Mouse (Mus musculus) midbrain, embryonic 14.5 days (tissue): Measurements from ENCODE around the gene Creb3l1. TPM values are rescaled to one million over a fixed set of nuclear protein-coding genes. Genes with fewer than 3 reads are reported as not detected.
A peak's percentile ranks its signal among the peaks of the same experiment; 100 is the strongest.

ENCODE experiments used
- ATAC-seq: fragments of 200-750 bp; cut with Nextera tagmentation; 2 replicates; pipeline ENCODE4 v1.8.0; 2017; ENCODE audit warnings: moderate number of reproducible peaks, moderate library complexity; ENCODE audit not compliant: low FRiP score, low TSS enrichment
- DNase-seq: peaks from one replicate; pipeline ENCODE4 v3.0.0-alpha.2; 2015
- H3K27ac ChIP-seq: fragments of 300-500 bp; sonication (generic); replicated peaks from 2 replicates; pipeline ENCODE4 v1.5.1; 2014; ENCODE audit warnings: mild to moderate bottlenecking, low read depth, low read length, moderate library complexity
- H3K27me3 ChIP-seq: fragments of 300-500 bp; sonication (generic); 2 replicates; pipeline ENCODE4 v1.6.1; 2014; ENCODE audit warnings: low read length, control low read depth, mixed read lengths; ENCODE audit not compliant: control insufficient read depth, insufficient read depth
- H3K36me3 ChIP-seq: fragments of 300-500 bp; sonication (generic); 2 replicates; pipeline ENCODE4 v1.6.1; 2014; ENCODE audit warnings: low read length, control low read depth; ENCODE audit not compliant: control insufficient read depth, insufficient read depth
- H3K4me1 ChIP-seq: fragments of 300-500 bp; sonication (generic); 2 replicates; pipeline ENCODE4 v1.6.1; 2014; ENCODE audit warnings: mild to moderate bottlenecking, antibody characterized with exemption, low read length, control low read depth; ENCODE audit not compliant: control insufficient read depth, insufficient read depth
- H3K4me2 ChIP-seq: fragments of 300-500 bp; sonication (generic); 2 replicates; pipeline ENCODE4 v1.6.1; 2014; ENCODE audit warnings: mild to moderate bottlenecking, low read length, moderate library complexity
- H3K4me3 ChIP-seq: fragments of 300-500 bp; sonication (generic); replicated peaks from 2 replicates; pipeline ENCODE4 v1.5.1; 2014; ENCODE audit warnings: low read depth, low read length
- H3K9ac ChIP-seq: fragments of 300-500 bp; sonication (generic); replicated peaks from 2 replicates; pipeline ENCODE4 v1.6.1; 2014; ENCODE audit warnings: mild to moderate bottlenecking, low read length, moderate library complexity
- H3K9me3 ChIP-seq: fragments of 300-500 bp; sonication (generic); 2 replicates; pipeline ENCODE4 v1.6.1; 2016; ENCODE audit warnings: low read length, control low read depth, mixed read lengths; ENCODE audit not compliant: control insufficient read depth
- WGBS: fragments of 180-500 bp; shearing (Covaris S2); extraction: QIAGEN DNeasy Blood & Tissue Kit; methylation state at CpG from one replicate; pipeline ENCODE4 v1.1.7; 2014; 5-methylcytosine and 5-hydroxymethylcytosine counted together
- polyA plus RNA-seq: library from polyadenylated mRNA; unstranded; fragments of >200 nt; fragmentation: Nextera tagmentation; extraction: Ambion mirVana; gene quantifications from 2 replicates; pipeline ENCODE4 v1.2.1, GENCODE M21; 2014

Creb3l1 gene
- polyA plus RNA-seq, 1 experiment from 2014 or later, result 2.0 TPM

DNA sequence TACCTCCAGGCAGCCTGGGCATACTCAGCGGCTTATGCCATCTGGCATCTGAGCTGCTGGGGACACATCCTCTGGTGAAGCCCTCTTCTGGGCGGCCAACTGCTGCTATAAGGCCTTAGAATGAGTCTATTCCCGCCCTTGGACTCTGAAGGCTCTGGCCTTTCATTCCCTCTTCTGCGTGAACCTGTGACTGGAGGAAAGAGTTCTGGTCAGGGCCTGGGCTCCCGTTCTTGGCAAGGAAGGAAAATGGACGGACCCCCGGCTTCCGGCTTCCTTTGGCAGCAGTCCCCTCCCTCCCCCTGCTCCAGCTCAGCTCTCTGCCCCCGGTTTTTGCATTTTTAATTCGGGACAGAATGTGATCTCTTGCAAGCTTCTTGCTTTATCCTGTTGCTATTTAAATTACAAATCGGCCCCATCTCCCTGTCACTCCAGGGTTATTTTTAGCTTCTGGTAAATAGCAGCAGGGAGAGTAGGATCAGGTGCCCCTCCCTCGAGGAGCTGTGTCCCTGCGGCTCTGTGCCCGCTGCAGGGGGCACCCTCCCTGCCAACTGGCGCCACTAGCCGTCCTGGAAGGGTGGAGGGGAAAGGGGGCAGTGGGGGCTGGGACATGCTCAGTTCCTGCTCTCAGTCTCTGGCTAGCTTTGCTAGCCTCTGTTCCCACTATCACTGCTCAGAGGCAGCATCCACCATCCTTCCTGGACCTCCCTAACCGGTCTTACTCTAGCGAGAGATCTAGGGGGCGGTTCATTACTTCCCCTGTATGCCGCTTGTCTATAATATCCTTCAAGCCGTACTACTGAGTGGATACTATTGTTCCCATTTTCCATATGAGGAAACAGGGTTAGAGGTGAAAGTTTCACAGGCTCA is 52.8 kb downstream of the Creb3l1 start:
- peak overlapping the region; percentile 26 for H3K9ac ChIP-seq
- ATAC-seq, result peak; percentile 49; the same call in 1 of the 2 replicates
- no peaks in the 10 kb centered on the region for H3K9me3 ChIP-seq
- DNase-seq, result peak; percentile 61
- H3K4me3 ChIP-seq, result no peak overlapping the region
- peaks cover 29% of the 10 kb centered on the region for H3K27me3 ChIP-seq
- peaks cover 25% of the 10 kb centered on the region for H3K4me1 ChIP-seq
- peak overlapping the region; percentile 49; the same call in 1 of the 2 replicates for H3K27ac ChIP-seq
- no peaks in the 10 kb centered on the region for H3K36me3 ChIP-seq
- 13% methylated on average over 21 of the region's 21 CpGs for WGBS
- peak overlapping the region; percentile 41 for H3K4me2 ChIP-seq

DNA sequence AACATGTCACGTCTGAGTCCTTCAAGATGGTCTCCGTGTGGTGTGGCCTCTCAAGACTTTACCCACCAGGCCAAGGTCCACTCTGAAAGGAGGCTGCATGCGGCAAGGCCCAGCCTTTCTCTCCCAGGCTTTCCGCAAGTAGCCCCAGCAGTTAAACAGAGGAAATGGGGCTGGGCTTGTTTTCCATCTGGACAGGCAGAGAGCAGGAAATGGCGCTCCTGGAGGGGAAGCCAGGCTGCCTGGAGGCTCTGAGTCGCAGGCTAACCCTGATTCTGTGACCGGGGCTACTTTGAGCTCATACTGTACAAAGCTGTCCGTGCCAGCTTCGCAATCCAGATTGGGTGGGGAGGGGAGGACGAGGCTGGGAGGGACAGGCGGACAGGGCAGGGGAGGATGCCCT is 56.3 kb downstream of the Creb3l1 start:
- ATAC-seq (no peak), DNase-seq (no peak)
- Histone ChIP-seq H3K9ac (no peak overlapping the region), H3K4me2 (no peak overlapping the region), H3K27me3 (no peaks in the 10 kb centered on the region), H3K36me3 (no peaks in the 10 kb centered on the region), H3K27ac (no peak overlapping the region), H3K4me3 (no peak overlapping the region), H3K4me1 (peaks cover 17% of the 10 kb centered on the region), H3K9me3 (no peaks in the 10 kb centered on the region)
- 73% methylated on average over 11 of the region's 11 CpGs for WGBS

DNA sequence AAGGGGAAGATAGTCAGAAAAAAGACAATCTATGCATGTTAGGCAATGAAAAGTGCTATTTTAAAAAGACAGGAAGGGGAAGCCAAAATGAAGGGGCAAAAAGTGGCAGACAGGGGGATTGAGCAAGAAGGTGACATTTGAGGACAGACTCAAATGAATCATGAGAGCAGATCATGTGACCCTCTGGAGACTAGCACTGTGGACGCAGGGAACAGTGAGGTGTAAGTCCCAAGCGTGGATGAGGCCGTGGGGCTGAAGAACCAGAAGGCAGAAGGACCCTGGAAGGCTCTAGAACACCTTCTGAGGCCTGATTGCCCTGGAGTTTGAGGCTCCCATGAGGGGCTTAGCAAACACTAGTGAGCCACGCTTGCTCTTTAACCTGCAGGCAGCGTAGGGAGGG is 57.9 kb downstream of the Creb3l1 start:
- 86% methylated on average over 5 of the region's 5 CpGs for WGBS
- Histone ChIP-seq H3K9ac (no peak overlapping the region), H3K9me3 (no peaks in the 10 kb centered on the region), H3K4me2 (no peak overlapping the region), H3K27ac (no peak overlapping the region), H3K4me1 (peaks cover 18% of the 10 kb centered on the region), H3K27me3 (no peaks in the 10 kb centered on the region), H3K4me3 (no peak overlapping the region), H3K36me3 (no peaks in the 10 kb centered on the region)
- ATAC-seq (no peak), DNase-seq (no peak)

DNA sequence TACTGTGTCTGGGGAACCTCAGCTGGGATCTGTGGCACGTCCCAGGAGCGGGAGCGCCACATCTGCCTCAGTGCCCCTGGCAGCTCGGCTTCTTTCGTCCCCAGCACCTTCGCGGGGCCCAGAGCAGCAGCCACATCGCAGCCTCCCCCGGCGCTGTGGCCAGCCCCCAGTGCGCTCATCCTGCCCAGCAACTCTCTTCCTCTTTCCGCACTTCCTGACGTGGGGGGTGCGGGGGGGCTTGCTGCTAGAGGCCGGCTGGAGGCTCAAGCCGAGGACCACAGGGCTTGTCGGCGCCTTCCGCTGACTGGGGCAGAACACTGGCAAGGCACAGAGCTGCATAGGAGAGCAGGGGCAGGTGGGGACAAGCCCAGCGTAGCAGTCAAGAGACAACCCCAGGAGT is 58.9 kb downstream of the Creb3l1 start:
- no peak overlapping the region for H3K9ac ChIP-seq

DNA sequence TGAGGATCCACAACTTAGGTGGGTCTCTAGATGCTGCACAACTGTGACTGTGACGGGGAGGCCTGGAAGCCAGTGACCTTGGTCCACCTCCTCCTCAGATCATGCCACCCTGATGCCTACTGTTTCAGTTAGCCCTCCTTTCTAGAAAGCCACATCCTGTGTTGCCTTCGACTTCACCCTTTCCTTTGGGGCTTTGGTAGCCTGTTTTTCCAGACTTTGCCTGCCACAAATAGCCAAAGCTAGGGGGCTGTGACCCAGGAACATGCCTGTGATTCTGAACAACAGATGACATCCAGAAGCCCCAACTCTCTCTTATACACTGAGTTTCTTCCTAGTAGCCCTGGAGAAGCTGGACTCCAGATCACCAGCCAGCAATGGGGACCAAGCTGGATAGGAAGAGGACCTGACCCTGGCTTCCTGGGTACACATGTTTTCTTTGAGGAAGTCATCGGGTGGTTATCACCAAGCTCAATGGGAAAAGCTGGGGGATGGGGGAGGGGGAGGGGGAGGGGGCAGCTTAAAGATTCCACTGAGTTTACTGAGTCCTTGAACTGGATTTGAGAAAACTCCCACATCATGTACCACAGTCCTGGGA is 59.6 kb downstream of the Creb3l1 start:
- no peaks in the 10 kb centered on the region for H3K9me3 ChIP-seq
- no peak overlapping the region for H3K9ac ChIP-seq
- H3K4me1 ChIP-seq, result peaks cover 17% of the 10 kb centered on the region
- ATAC-seq (no peak), DNase-seq (no peak)
- no peak overlapping the region for H3K4me2 ChIP-seq
- no peaks in the 10 kb centered on the region for H3K36me3 ChIP-seq
- no peak overlapping the region for H3K27ac ChIP-seq
- whole genome bisulfite sequencing, result 79% methylated on average over 3 of the region's 3 CpGs
- H3K4me3 ChIP-seq, result no peak overlapping the region
- H3K27me3 ChIP-seq, result no peaks in the 10 kb centered on the region

More for the DNA sequence above, 58.9 kb downstream of the Creb3l1 start:
- DNase-seq, result no peak
- WGBS, result 23% methylated on average over 20 of the region's 20 CpGs
- Histone ChIP-seq H3K4me2 (peak overlapping the region; percentile 2; the same call in 1 of the 2 replicates), H3K4me1 (peaks cover 13% of the 10 kb centered on the region), H3K27me3 (no peaks in the 10 kb centered on the region), H3K36me3 (no peaks in the 10 kb centered on the region), H3K9me3 (no peaks in the 10 kb centered on the region), H3K4me3 (no peak overlapping the region), H3K27ac (no peak overlapping the region)
- no peak for ATAC-seq

DNA sequence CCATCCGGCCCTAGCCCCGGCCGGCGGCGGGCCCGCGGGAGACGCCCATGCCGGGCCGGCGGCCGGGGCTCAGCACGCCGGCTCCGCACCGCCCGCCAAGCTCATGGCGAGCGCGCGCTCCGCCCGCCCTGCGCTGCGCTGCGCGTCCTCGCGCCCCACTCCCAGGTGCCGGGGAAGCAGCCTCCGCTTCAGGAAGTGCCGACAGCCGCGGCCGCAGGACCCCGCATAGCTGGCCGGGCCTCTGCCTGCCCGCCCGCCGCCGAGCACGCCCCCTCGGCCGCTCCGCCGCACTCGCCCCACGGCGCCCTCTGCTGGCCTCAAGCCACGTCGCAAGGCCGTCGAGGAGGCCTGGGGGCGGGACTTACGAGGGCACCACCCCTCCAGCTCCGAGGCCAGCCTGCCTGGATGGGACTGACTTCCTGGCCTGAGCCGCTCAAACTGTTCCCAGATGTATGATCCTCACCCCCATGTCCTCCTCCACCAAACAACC is 60.8 kb downstream of the Creb3l1 start:
- Histone ChIP-seq H3K9ac (peak overlapping the region; percentile 82), H3K4me3 (peak overlapping the region; percentile 78), H3K27ac (peak overlapping the region; percentile 77), H3K27me3 (no peaks in the 10 kb centered on the region), H3K4me2 (peak overlapping the region; percentile 90), H3K9me3 (no peaks in the 10 kb centered on the region), H3K4me1 (peaks cover 17% of the 10 kb centered on the region), H3K36me3 (no peaks in the 10 kb centered on the region)
- DNase-seq, result peak; percentile 95
- WGBS, result 1% methylated on average over 56 of the region's 57 CpGs
- ATAC-seq, result peak; percentile 95

DNA sequence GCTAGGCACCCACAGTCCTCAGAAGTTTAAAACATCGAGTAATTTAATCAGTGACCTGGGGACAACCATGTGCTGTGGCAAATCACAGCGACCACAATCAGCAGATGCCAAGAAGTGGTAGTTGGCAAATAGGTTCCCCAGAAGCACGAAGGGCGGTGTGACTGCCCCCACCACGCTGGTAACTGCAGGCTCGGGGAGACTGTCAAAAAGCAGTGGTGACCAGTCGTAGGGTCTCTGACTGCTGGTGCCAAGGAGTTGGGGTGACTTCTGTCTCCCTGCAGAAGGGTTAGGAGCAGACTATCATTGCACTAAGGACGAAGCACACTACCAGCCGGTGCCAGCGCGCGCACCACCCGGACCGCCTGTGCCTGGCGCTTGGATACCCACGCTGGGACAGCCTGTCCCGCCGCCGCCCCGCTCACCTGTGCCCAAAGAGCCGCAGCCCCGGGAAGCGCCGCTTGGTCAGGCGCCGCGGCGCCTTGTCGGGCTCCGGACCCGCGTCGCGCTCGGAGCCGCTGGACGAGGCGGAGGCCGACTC is 61.4 kb downstream of the Creb3l1 start:
- peak overlapping the region; percentile 77 for H3K27ac ChIP-seq
- DNase-seq, result no peak

DNA sequence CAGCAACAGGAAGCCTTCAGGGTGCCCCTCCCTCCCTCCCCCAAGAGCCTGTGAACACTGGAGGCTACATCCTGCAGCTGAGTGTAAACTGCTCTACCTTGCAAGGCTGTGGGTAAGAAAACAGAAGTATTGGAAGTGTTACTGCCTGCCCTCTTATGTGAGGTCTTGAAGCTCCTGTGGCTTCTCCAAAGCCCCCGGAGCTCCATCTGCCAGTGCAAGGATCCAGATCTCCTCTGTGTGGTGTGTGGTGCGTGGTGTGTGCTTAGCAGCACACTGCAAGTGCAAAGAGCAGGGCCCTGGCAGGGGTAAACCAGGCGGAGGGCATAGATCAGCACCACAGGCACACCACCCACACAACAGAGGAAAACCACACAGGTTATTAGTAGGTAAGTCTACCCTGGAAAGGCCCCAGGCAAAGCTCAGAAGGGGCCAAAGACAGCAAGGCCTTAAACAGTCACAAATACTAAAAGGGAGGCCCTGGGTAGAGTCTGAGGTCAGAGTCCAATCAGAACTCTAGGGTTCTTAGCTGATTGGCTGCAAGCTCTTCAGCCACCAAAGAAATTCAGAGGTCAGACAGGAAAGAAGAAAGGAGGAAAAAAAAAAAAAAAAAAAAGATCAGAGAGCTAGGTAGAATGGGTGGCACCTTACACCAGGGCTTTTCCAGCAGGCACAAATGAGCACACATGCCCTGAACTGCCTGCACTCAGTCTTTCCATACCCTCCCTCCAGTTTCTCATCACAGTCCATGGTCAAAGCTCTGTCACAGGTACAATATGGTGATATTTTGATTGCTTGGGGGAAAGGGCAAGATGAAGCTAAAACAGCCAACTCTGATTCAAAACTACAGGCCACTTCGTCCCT is 62.2 kb downstream of the Creb3l1 start:
- Histone ChIP-seq H3K4me3 (peak overlapping the region; percentile 78), H3K27me3 (no peaks in the 10 kb centered on the region), H3K36me3 (no peaks in the 10 kb centered on the region), H3K27ac (no peak overlapping the region), H3K9ac (peak overlapping the region; percentile 82), H3K4me2 (peak overlapping the region; percentile 90), H3K4me1 (peaks cover 19% of the 10 kb centered on the region), H3K9me3 (no peaks in the 10 kb centered on the region)
- ATAC-seq (no peak), DNase-seq (no peak)
- 63% methylated on average over 4 of the region's 4 CpGs for WGBS

More for the DNA sequence above, 61.4 kb downstream of the Creb3l1 start:
- Histone ChIP-seq H3K9ac (peak overlapping the region; percentile 82), H3K36me3 (no peaks in the 10 kb centered on the region), H3K9me3 (no peaks in the 10 kb centered on the region), H3K4me2 (peak overlapping the region; percentile 90), H3K4me3 (peak overlapping the region; percentile 78), H3K27me3 (no peaks in the 10 kb centered on the region), H3K4me1 (peaks cover 17% of the 10 kb centered on the region)
- ATAC-seq, result no peak; the same call in none of the 2 replicates
- under 1% methylated on average over 36 of the region's 39 CpGs for WGBS
